Mouse (Mus musculus): ENCODE results near the gene Nudcd2.
"Not testable (repeated sequence)": the region's sequence is repeated elsewhere in the genome, so short reads cannot be mapped to it uniquely, and the experiment has no call there.

The Nudcd2 gene

GRCm38 (mm10) chr11:40733339-40734174, at the start of gene Nudcd2, which contains the start of gene Hmmr:
TSS of gene Nudcd2 (plus strand) at chr11:40733667.
TSS of gene Hmmr (minus strand) at chr11:40733422.
- peak; percentile 97 for DNase-seq

- DNase-seq: no peak
Measured at GRCm38 (mm10) chr11:40690444-40691127, 42.9 kb upstream of the Nudcd2 start.

- no peak for DNase-seq
Measured at GRCm38 (mm10) chr11:40692101-40692509, 41.4 kb upstream of the Nudcd2 start.

DNA sequence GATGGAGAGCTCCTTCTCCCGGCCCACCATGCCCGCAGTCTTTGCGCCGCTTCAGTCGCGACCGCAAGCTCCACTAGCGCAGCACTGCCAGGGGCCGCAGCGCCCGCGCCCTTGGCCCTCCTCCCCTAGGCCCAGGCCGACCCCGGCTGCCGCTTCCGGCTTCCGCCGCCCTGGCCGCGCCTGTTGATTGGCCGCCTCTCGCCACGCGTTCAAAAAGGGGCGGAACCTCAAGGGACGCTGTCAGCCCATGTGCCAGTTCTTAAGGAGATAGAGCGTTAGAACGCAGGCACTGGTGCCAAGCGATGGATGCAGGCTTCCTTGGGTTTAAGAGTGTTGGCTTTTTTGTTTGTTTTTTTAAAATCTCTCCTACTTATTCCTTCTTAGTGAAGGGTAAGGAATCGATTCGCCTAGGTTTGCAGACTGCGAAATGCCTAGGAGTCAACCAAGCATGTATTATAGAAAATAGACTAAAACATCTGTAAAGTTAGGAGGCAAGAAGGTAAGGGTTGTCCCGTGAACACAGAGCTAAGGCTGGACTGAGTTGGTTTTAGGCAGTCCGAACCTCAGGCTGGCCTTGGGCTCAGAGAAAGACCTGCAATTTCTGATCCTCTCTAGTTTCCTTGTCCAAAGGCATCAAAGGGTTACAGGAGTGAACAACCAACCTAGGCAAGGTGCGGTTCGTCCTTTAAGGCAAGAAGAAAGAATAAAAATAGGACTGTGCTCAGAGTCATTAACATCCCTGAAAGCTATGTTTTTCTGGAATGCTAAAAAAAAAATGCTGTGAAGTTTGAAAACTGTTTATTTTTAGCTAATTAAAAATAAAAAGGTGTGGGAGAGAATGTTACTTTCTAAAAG, 40.7 kb upstream of the Nudcd2 start:
- peak; percentile 93 for DNase-seq

DNA sequence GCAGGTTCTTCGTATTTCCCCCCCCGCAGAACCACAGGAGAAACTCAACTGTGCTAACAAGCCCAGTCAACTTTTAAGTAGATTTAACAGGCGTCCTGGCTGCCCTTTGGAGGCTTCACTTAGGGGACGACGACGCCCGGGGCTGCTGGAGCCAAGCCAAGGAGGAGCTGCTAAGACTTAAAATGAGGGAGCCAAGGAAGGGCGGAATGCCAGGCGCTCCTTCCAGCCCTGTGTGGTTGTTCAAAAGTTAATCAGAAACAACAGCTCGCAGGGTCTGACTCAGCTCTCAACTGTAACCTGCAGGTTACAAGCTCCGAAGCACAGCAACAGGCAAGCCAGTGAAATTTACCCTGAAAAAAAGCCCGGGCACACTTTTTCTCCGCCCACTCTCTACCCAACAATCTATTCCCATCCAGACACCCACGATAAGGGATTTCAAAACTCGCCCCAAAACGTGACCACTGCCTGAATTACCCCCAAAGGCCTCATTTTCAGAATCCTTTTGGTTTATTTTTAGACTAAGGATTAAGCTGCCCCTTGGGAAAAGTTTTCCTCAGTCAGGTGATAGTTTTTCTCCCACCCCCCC, 40.0 kb upstream of the Nudcd2 start:
- DNase-seq: peak; percentile 70

DNA sequence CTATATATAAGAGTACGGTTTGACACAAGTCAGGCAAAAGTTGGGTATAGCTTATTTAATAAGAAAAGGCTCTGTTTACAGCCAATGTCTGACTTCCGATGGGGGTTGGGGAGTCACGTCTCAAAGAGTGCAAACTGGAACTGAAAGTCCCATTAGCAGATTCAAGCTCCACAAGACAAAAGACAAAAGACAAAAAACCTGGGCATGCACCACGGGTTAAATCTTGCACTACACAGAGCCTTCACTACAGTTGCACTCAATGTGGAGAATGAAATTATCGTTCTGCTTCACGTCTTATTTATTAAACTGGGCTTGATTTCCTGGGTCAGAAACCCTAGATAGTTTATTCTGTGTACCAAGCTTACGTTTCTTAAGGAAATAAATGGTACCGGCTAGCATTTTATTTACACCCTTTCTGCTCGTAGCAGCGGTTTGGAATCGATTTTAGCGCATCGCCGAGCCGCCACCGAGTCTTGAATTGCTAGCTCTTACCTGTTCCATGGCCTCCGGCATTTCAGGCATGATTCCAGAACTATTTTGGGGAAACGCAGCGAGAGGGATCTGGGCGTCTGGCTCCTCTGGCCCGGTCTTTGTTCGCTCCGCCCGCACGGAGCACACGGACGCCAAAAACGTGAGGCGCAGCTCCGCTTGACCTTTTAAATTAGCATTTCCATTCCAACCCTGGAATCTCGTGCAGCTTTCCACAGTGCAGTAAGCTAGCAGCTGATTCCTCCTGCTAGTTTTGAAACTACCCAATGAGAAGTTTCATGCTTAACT, 39.0 kb upstream of the Nudcd2 start:
- DNase-seq: peak; percentile 81

DNA sequence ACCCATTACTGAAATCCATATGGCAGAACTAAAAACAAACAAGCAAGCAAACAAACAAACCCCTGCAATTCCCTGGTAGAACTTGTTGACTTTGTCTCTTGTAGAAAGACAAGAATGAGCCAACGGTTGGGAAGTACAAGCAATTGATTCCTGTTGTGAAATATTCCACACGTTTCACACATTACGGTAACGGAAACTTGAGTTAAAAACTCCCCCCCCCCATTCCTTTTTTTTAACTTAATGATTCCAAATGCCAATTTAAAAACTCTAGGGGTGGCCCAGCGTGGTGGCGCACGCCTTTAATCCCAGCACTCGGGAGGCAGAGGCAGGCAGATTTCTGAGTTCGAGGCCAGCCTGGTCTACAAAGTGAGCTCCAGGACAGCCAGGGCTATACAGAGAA, 38.4 kb upstream of the Nudcd2 start, which contains the start of gene Mat2b:
Mat2b (minus strand) TSS at position 101 of the 400 bp plus-strand sequence.
- no peak for DNase-seq

DNA sequence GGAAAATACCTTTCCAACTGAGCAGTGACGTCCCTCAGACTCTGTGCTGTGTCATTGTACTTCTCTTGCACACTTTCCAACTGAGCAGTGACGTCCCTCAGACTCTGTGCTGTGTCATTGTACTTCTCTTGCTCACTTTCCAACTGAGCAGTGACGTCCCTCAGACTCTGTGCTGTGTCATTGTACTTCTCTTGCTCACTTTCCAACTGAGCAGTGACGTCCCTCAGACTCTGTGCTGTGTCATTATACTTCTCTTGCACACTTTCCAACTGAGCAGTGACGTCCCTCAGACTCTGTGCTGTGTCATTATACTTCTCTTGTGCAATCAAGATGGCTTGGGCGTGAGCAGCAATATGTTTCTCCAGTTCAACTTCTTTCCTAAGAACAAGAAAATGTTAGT, 23.6 kb upstream of the Nudcd2 start:
- not testable (repeated sequence) for DNase-seq

DNA sequence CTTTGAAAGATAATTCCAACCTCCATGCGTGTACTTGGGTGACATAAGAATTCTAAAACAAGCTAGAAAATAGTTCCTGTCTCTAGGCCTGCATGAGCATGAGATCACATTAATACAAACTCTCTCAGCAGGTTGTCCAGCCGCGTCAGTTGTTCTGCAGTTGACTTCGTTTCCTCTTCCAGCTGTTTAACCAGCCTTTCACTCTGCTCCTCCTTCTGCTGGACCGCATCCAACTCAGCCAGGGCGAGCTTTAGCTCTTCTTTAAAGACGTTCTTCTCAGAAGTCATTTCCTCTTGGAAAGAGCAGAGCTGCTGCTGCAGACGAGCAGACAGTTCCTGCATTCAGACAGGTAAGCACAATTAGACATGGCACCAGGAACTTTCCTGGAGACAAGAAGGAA, 19.6 kb upstream of the Nudcd2 start:
- DNase-seq: no peak

DNA sequence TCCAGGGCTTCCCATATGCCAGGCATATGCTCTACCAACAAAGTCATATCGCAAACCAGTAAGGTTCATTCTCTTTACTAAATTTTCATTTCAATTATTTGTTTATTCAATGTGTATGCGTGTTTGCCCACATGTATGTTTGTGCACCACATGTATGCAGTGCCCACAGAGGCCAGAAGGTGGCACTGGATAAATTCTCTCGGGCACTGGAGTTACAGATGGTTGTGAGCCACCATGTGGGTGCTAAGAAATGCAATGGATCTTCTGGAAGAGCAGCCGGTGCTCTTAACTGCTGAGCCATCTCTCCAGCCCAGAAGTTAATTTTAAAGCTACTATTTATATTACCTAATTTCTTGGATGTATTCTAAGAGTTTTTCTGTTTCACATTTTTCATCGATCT, 17.9 kb upstream of the Nudcd2 start:
- no peak for DNase-seq

DNA sequence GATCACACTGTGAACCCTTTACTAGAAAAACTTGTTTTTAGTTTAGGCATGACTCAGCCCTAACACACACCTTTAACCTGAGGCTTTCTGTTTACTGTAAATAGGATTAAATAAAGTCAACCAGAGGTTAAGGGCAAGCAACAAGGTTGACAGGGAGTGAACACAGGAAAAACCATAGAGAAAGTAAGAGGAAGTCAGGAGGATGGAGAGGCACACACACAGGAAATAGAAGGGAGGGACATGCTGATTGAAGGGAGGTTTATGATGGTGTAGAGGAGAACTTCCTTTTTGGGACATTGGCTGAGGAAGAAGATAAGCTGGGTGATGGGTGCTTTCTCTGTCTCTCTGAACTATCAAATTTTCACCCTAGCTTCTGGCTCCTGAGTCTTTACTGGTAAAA, 15.1 kb upstream of the Nudcd2 start:
- DNase-seq: no peak

DNA sequence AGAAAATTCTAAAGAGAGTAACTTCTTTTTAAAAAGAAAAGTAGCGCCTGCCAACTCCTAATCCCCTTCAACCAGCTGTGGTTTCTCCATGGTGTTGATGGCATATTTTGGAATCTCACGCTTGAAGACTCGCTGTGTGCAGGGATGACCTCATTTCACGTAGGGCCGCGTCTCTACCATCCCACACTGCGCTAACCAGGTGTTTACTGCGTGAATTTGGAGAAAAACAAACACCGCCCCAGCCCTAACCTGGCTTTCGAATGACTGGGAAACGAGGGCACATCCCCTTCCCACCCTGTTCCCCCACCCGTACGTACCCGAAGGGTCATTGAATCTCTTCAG, 499 bp upstream of the Nudcd2 start:
- no peak for DNase-seq

DNA sequence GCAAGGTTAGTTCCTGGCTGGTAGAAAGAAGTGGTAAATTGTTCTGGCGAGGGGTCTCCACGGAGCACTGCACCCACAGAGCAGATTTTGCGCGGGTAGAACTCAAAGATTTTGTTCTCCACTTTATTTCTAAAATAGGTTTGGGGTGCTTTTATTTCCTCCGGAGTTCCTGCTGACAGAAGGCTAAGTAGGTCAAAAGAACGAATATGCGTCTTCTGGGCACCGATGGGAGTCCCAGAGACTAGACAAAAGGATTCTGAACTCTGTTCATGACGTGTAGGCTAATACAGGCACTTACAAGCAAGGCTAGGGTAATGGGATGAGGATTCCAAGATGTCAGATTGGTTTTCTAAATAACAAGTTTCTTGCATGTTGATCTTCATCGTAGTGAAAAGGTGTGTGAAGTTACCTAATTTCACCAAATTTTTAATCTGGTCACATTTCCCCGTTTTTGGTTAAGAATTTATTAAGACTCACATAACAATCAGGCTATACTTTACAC, 835 bp downstream of the Nudcd2 start:
- no peak for DNase-seq

- no peak for DNase-seq
Measured at GRCm38 (mm10) chr11:40737369-40737768, 3.9 kb downstream of the Nudcd2 start.

DNA sequence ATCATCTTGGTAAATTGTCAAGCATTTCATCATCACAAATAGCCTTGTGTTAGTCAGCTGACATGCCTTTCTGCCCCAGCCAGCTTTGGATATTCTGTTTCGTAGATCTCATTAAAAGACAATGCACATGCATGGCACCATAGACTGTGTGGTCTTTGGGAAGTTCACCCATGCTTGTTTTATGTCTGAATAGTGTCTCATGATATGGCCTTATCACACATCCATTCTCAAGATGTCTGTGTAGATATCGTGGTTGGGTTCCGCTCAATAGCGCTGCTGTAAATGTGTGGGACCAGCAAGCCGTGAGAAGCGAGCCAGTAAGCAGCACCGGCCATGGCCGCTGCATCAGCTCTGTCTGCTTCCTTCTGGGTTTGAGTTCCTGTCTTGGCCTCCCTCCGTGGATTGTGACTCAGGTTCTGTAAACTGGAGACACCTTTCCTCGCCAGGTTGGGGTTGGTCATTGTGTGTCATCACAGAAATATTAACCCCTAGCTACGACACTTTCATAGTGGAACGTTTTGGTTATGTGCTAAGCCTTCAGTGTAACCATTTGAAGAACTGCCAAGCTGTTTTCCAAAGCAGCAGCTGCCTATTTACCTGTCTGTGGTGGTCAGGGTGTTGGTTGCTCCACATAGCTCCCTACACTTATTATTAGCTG, 8.3 kb downstream of the Nudcd2 start:
- DNase-seq: no peak

DNA sequence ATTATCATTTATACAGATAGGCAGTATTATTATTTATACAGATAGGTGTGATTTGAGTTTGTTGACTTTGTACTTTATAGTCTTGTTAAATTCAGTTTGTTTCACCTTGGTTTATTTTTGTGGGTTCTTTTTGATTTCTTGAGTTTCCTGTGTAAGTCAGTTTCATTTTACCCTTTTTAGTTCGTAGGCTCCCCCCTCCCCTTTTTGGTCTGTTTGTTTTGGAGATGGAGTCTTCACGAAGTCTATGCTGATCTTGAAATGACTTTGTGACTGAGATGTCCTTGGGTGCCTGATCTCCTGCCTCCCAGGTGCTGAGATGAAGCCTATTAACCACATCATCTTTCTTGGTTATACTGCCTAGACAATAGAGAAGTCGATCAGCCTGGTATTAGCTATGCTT, 10.9 kb downstream of the Nudcd2 start:
- no peak for DNase-seq

- no peak for DNase-seq
Measured at GRCm38 (mm10) chr11:40746361-40746760, 12.9 kb downstream of the Nudcd2 start.

- DNase-seq: no peak
Measured at GRCm38 (mm10) chr11:40747716-40748115, 14.2 kb downstream of the Nudcd2 start.

GRCm38 (mm10) chr11:40753836-40754235, 20.4 kb downstream of the Nudcd2 start:
- DNase-seq: no peak

DNA sequence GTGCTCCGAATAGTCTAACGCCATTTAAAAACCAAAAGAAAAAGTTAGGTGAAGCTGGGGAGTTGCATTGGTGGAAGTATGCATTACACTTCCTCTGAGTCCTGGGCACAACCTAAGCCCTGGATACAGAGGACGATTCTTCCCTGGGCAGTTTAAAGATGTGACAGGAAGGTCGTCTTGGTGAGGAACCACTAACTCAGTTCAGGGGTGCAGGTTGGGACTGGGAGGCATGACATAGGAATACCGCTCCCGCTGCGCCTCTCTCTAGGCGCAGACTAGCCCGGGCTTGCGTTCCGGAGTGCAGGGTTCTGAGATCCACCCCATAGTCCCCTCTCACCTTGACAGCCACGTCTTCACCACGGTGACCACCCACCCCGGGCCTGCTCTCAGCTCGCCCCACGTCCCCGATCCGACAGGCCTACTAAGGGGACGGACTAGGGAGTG, 21.2 kb downstream of the Nudcd2 start:
- DNase-seq: no peak

DNA sequence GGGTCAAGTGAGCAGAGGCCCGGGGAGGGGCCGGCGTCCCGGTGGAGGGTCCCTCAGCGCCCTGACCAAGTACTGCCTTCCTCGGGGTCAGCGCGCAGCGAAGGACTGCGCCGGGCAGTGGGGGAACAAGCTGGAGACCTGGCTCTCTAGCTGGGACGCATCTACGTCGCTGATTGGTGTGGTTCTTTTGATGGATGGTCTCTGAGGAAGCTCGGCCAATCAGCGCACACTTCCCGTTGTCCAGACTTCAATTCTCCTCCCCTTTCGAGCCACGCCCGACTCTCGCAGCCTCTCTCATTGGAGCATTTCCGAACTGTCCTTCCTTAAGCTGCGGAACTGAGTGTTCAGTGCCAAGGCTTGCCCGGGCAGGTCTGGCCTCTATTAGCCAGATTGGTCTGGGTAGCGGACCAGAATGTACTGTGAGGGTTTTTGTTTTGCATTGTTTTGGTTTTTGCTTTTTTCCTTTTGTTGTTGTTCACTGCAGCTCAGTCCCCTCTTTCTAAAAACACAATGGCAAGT, 21.7 kb downstream of the Nudcd2 start, which contains the start of gene Ccng1:
Ccng1 (minus strand) TSS at position 203 of the 519 bp plus-strand sequence.
- DNase-seq: peak; percentile 96

Measured in cerebellum, adult 11-12 months (tissue).